Mouse (Mus musculus) thymus, adult 2 months (tissue): ENCODE data around the gene Cyba. TPM values are rescaled to one million over a fixed set of nuclear protein-coding genes. Genes with fewer than 3 reads are reported as not detected.

Experiments
- DNase-seq: peaks from one replicate; pipeline ENCODE4 v3.0.0; 2021
- H3K27ac ChIP-seq: fragments of 200-500 bp; 2 replicates; pipeline ENCODE4 v1.5.1; 2012; ENCODE audit warnings: low read length, control low read depth; ENCODE audit not compliant: control insufficient read depth, insufficient read depth
- H3K27me3 ChIP-seq: fragments of 200-500 bp; 2 replicates; pipeline ENCODE4 v1.6.1; 2012; ENCODE audit warnings: mild to moderate bottlenecking, low read length, moderate library complexity, mixed read lengths; ENCODE audit not compliant: control insufficient read depth, insufficient read depth
- H3K36me3 ChIP-seq: fragments of 200-500 bp; 2 replicates; pipeline ENCODE4 v1.6.1; 2012; ENCODE audit warnings: mild to moderate bottlenecking, low read length, moderate library complexity; ENCODE audit not compliant: control insufficient read depth, insufficient read depth
- H3K4me1 ChIP-seq: fragments of 200-500 bp; replicated peaks from 2 replicates; pipeline ENCODE4 v1.6.1; 2012; ENCODE audit warnings: low read length; ENCODE audit not compliant: control insufficient read depth, insufficient read depth
- H3K4me3 ChIP-seq: fragments of 200-500 bp; 2 replicates; pipeline ENCODE4 v1.5.1; 2012; ENCODE audit warnings: mild to moderate bottlenecking, low read length, control low read depth, moderate library complexity; ENCODE audit not compliant: control insufficient read depth, insufficient read depth
- CTCF ChIP-seq: fragments of 200-500 bp; IDR thresholded peaks from 2 replicates; pipeline ENCODE4 v1.5.1; 2012; ENCODE audit warnings: mild to moderate bottlenecking, control low read depth, low read length, moderate library complexity, borderline replicate concordance; ENCODE audit not compliant: control insufficient read depth, poor library complexity, insufficient read depth; ENCODE audit errors: extremely low read depth
- POLR2A ChIP-seq: fragments of 200-500 bp; IDR thresholded peaks from 2 replicates; pipeline ENCODE4 v1.6.1; 2012; ENCODE audit warnings: mild to moderate bottlenecking, low read length, control low read depth, moderate library complexity; ENCODE audit not compliant: control insufficient read depth, poor library complexity, insufficient read depth; ENCODE audit errors: extremely low read depth
- WGBS: fragments of 180-500 bp; shearing (Covaris S2); methylation state at CpG from one replicate; pipeline ENCODE4 v1.1.7; 2018; 5-methylcytosine and 5-hydroxymethylcytosine counted together
- polyA plus RNA-seq: library from polyadenylated mRNA; depleted of rRNA; stranded (reverse); fragments of >200 nt; gene quantifications from 2 replicates; pipeline ENCODE4 v1.2.3, GENCODE M21; 2012

Gene Cyba
- polyA plus RNA-seq, 1 experiment: 705 TPM

GRCm38 (mm10) chr8:122426145-122426544 lies 6.6 kb downstream of the Cyba start:
- no peaks in the 10 kb centered on the region for H3K27me3 ChIP-seq
- no peak overlapping the region for H3K4me3 ChIP-seq
- WGBS: 91% methylated on average over 9 of the region's 9 CpGs
- no peak overlapping the region for H3K27ac ChIP-seq
- TF ChIP-seq CTCF (no peak), POLR2A (no peak)
- H3K4me1 ChIP-seq: peaks cover 21% of the 10 kb centered on the region
- no peak for DNase-seq
- peaks cover 21% of the 10 kb centered on the region for H3K36me3 ChIP-seq

DNA sequence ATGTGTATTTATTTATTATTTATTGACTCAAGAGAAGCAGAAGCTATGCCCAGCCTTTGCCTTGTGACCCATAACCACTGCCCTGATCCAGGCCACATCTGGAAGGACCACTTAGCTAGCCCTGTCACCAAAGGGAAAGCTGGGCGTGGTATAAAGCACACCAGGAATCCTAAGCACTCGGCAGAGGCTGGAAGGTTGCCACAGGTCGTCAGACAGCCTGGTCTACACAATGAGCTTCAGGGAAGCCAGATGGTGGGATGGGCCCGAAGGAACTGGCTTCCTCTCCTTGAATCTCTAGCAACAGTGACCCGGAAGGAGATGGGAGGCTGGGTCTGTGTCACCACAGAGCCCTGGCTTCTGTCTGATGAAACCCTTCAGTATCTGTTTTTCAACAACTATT lies 9.1 kb downstream of the Cyba start:
- TF ChIP-seq POLR2A (no peak), CTCF (no peak)
- H3K36me3 ChIP-seq: peaks cover 21% of the 10 kb centered on the region
- no peak overlapping the region for H3K27ac ChIP-seq
- H3K27me3 ChIP-seq: no peaks in the 10 kb centered on the region
- no peak overlapping the region for H3K4me3 ChIP-seq
- no peak for DNase-seq
- WGBS: 90% methylated on average over 5 of the region's 5 CpGs
- peaks cover 8% of the 10 kb centered on the region for H3K4me1 ChIP-seq

GRCm38 (mm10) chr8:122423217-122423616 lies 9.5 kb downstream of the Cyba start:
- no peak for TF ChIP-seq POLR2A
- no peak for TF ChIP-seq CTCF
- no peak overlapping the region for H3K4me3 ChIP-seq
- no peak overlapping the region for H3K27ac ChIP-seq
- H3K36me3 ChIP-seq: peaks cover 21% of the 10 kb centered on the region
- 96% methylated on average over 24 of the region's 24 CpGs for WGBS
- no peaks in the 10 kb centered on the region for H3K27me3 ChIP-seq
- no peak for DNase-seq
- H3K4me1 ChIP-seq: peaks cover 4% of the 10 kb centered on the region

- Histone ChIP-seq H3K36me3 (peaks cover 21% of the 10 kb centered on the region), H3K27me3 (no peaks in the 10 kb centered on the region), H3K4me1 (no peaks in the 10 kb centered on the region), H3K4me3 (no peak within 1 kb of the TSS), H3K27ac (no peak within 1 kb of the TSS)
- 96% methylated on average over 14 of the region's 14 CpGs for WGBS
- no peak for DNase-seq
- TF ChIP-seq POLR2A (no peak), CTCF (no peak)
Observed at GRCm38 (mm10) chr8:122421376-122422070, 11.2 kb downstream of the Cyba start, which contains the start of gene Il17c. TSS of gene Il17c (plus strand) at chr8:122422020.

GRCm38 (mm10) chr8:122419881-122420555 lies 12.7 kb downstream of the Cyba start:
- Histone ChIP-seq H3K27ac (no peak overlapping the region), H3K27me3 (no peaks in the 10 kb centered on the region), H3K36me3 (peaks cover 21% of the 10 kb centered on the region), H3K4me1 (no peaks in the 10 kb centered on the region), H3K4me3 (no peak overlapping the region)
- TF ChIP-seq CTCF: no peak
- TF ChIP-seq POLR2A: no peak
- 91% methylated on average over 9 of the region's 9 CpGs for WGBS
- no peak for DNase-seq

DNA sequence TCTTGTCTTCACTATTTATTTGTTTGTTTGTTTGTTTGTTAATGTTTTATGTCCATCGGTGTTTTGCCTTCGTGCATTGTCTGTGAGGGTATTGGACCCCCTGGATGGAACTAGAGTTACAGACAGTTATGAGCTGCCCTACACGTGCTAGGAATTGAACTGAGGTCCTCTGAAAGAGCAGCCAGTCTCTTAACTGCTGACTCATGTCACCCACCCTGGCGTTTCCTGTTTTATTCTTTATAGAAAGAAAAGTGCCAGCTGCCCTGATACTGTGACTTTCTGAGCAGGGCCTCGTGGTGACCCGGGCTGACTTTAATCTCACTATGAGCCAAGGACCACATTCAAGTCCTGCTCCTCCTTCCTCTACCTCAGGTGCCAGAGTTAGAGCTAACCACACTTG lies 17.2 kb downstream of the Cyba start:
- WGBS: 29% methylated on average over 6 of the region's 6 CpGs
- DNase-seq: no peak
- Histone ChIP-seq H3K4me3 (no peak overlapping the region), H3K36me3 (peaks cover 61% of the 10 kb centered on the region), H3K27me3 (no peaks in the 10 kb centered on the region), H3K4me1 (no peaks in the 10 kb centered on the region), H3K27ac (no peak overlapping the region)
- TF ChIP-seq CTCF: no peak
- TF ChIP-seq POLR2A: no peak
